Mouse (Mus musculus) large intestine, adult 2 months (tissue): ENCODE measurements around the gene Ctu1. TPM values are rescaled to one million over a fixed set of nuclear protein-coding genes. Genes with fewer than 3 reads are reported as not detected.
"Not testable (repeated sequence)": the region's sequence is repeated elsewhere in the genome, so short reads cannot be mapped to it uniquely, and the experiment has no call there.

Experiments
- DNase-seq: peaks from one replicate; pipeline ENCODE4 v3.0.0-alpha.2; 2012; ENCODE audit warnings: low read depth, low spot score
- WGBS: fragments of 180-500 bp; shearing (Covaris S2); methylation state at CpG from one replicate; pipeline ENCODE4 v1.1.7; 2018; 5-methylcytosine and 5-hydroxymethylcytosine counted together
- polyA plus RNA-seq: library from polyadenylated mRNA; depleted of rRNA; stranded (reverse); fragments of >200 nt; gene quantifications from 2 replicates; pipeline ENCODE4 v1.2.3, GENCODE M21; 2012; rRNA removed

The Ctu1 gene
- polyA plus RNA-seq, result 8.8 and 9.2 TPM in 2 replicates

DNA sequence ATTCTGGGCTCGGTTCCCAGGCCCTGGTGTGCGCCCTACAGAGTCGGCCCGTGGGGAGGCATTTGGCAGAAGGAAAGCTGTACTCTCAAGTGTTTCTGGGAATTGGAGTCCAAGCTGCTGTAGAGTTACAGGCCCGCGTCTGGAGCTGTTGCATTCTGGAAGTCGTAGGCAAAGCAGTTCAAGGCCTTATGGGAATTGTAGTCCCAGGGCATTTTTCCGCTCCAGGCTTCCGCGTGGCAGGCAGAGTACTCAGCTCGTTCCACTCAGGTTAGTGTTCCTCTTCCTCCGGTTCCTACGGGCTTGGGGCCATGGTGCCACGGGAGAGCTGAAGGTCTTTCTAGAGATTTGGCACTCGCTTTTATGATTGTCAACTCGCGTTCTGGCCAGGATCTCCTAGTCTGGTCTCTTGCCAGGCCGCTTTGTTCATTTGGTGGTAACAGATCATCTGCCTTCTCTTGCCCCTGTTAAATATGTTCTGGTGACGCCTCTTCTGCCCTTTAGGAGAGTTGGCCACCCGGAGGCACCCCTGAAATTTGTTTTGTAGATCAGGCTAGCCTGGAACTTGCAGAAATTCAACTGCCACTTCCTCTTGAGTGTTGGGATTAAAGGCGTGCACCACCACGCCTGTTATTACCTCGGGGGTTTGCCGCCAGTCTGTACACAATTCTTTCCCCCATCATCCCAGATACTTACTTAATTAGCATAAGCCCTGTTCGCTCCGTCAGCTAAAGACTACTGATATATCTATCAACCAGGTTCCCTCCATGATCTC lies at the start of gene Ctu1:
TSS of gene Ctu1 (plus strand) at position 208 of the 772 bp plus-strand sequence.
- under 1% methylated on average over 26 of the region's 26 CpGs for WGBS
- peak; percentile 92 for DNase-seq

DNA sequence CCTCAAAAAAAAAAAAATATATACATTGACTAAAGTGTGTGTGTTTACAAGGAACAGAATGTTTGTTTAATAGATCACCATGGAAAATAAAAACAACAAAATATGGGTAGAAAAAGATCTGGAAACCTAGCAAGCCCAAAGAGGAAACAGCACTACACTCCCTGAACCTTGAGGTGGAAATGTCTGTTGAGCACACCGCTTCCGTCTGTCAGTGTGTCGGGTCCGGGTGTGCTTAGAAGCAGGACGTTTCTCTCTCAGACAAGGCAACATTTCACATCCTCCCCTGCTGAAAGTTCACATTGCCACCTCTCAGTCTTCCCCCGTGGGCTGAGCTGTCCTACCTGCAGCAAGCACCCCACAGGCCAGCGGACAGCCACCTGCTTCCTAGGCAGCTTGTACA lies 48.9 kb upstream of the Ctu1 start:
- WGBS, result 72% methylated on average over 7 of the region's 7 CpGs

DNA sequence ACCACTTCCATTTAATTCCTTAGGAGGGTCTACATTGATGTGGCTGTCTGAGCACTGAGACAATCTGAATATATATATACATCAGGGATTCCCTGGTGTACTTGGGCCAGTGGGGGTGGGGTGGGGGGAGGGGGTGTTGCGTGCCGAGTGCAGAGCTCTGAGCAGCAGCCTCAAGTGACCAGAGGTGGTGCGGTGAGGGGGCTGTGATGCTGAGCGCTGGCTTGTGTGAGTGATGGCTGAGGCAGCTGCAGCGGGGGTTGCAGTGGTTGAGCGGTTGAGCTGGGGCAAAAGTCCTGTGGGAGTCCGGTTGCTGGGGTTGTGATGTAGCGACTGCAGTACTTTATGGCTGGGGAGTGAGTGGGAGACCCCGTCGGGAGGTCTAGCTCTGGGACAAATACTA lies 48.0 kb upstream of the Ctu1 start:
- no peak for DNase-seq
- WGBS, result 34% methylated on average over 10 of the region's 10 CpGs

More for the DNA sequence above, 48.9 kb upstream of the Ctu1 start:
- no peak for DNase-seq

DNA sequence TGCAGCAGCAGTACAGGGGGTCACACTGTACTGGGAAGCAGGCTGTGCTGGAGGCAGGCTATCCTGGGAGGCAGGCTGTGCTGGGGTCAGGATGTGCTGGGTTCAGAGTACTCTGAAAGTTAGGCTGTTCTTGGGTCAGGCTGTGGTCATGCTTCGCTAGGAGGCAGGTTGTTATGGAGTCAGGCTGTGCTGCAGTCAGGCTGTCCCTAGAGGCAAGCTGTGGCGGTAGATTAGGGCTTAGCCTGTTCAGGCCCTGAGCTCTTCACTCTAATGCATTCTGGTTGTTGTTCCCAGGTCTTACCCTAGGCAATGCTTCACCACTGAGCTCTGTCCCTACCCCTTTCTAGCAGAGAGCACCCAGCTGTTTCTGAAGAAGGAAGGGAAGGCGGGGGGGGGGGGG lies 46.8 kb upstream of the Ctu1 start:
- no peak for DNase-seq
- WGBS, result 72% methylated on average over 3 of the region's 3 CpGs

DNA sequence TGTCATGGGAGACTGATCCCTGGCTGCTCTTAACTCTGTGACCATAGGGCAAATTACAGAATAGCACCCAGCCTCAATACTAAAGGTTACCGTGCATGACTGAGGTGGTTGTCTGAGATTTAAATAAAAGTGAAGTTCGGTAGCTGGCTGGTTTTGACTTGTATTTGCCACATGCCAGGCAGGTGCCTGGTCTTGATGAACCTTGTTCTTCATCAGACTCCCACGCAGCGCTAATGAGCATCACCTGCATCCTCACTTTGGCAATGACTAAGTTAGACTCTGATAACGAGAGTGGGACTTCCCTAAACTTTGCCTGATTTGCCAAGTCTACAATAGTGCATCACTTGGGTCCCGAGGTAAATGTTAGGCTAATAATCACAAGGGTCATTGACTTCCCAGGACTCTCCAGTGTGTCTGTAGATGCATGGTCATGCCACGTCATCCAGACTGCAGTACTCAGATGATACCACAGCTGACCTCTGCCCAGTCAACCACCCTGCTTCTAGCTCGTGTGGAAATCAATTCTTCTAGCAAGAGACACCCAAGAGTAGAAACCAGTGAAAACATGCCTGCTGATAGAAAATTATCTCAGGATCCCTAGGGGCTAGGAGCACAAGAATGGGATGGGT lies 45.9 kb upstream of the Ctu1 start:
- WGBS, result 74% methylated on average over 8 of the region's 8 CpGs
- no peak for DNase-seq

DNA sequence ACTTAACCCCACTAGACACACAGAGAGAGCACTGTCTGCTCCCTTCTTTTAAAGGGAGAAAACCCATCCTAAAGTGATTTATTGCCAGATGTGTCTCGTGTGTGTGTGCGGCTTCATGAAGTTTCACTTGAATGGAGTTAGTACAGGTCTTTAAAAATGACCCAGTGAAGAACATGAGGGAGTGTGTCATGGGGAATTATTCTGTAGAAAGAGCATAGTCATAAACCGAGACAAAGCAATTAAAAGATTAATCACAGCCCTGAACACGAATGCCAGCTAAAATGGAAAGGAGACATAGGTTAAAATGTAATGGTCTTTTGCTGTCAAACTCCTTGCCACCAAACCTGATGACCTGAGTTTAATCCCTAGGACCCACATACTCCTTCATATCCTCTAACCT lies 37.9 kb upstream of the Ctu1 start:
- WGBS, result 33% methylated on average over 4 of the region's 4 CpGs
- DNase-seq, result no peak

DNA sequence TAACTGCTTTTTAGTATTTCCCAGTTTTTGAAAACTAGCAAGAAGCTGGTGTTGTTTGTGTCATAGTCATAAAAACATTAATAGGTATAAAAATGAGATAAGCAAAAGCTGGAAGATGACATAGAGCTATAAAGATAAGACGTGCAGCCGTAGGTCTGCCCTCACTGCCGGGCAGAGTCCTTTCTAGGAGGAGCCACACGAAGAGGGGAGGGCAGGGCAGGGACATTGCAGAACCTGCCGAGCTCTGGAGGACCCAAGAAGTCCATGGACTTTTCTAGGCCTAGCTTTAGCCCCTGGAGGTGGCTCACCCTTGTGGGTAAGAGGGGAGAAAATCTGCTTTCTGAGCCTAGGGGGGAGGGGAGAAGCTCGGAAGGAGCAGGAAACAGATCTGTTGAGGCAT lies 37.3 kb upstream of the Ctu1 start, which contains the start of gene Ceacam18:
TSS of gene Ceacam18 (plus strand) at position 208 of the 400 bp plus-strand sequence.
- WGBS, result 17% methylated on average over 6 of the region's 6 CpGs
- peak; percentile 43 for DNase-seq

DNA sequence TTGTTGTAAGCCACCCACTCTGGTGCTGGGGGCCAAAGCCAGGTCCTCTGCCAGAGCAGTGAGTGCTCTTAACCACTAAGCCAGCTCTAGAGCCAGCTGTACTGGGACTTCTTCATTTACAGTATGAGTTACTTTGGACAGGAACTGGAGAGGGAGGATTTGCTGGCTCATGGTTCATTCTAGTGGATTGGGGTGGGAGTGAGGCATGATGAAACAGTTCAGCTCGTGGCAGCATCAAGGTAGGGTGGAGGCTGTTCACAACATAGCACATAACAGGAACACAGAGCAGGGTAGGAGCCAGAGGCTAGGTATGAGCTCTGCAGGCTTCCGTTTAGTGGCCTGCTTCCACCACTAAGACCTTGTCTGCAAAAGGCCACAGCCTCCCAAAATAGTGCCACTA lies 35.6 kb upstream of the Ctu1 start:
- no peak for DNase-seq
- WGBS, result 54% methylated on average over 2 of the region's 2 CpGs

DNA sequence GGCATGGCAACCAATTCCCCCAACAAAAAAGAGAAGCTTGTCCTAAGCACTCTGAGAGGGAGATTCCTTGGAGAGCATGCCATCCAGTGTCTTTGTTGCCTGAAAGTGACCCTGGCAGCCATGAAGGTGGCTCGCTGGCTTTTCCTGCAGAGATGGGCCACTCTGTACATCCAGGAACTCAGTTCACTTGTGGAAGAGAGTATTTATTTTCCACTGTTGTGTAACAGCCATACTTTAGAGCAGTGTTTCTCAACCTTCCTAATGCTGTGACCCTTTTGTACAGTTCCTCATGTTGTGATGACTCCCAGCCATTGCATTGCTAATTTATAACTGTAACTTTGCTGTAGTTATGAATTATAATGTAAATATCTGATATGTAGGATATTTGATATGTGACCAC lies 34.7 kb upstream of the Ctu1 start:
- WGBS, result 89% methylated on average over 1 of the region's 1 CpGs
- DNase-seq, result no peak

DNA sequence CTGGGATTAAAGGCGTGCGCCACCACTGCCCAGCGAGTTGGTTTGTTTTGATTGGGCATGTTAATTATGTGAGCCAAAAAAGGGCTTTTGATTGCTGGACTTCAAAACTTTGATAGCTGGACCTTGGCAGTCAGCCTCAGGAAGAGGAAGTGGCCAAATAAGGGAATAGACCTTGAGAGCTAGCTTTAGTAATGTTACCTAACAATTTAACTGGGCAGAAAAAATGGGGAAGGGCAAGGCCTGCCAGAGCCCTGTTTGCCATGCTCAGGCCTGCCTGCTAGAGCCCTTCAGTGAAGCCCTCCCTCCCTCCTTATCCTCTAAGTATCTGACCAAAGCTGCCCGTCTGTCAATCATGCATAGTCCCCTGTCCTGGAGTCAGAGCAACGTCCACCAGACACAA lies 29.2 kb upstream of the Ctu1 start:
- no peak for DNase-seq
- 59% methylated on average over 5 of the region's 5 CpGs for WGBS

DNA sequence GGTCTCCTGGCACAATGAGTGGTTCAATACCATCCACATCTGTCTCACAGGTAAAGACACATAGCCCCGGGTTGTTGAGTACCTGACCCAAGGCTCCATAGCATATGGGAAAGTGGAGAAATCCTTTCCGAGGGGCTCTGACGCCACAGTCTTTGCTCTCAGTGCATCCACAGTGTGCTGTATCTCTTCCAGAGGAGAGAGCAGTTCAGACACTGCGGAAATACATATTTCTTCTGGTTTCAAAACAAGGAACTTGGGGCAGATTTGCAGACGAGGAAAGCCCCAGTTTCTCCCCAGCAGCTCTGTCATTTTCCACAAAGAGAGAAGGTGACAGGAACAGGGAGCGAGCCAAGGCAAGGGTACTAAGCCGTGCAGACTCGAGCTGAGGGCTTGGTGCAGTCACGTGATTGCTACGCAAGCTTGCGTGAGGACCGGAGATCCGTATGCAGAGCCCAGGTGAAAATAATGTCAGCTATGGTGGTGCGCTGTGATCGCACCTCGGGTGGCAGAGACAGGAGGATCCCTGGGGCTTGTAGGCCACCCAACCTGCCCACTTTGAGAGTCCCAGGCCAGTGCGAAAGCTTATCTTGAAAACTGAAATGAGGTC lies 28.7 kb upstream of the Ctu1 start:
- 80% methylated on average over 17 of the region's 17 CpGs for WGBS
- no peak for DNase-seq

DNA sequence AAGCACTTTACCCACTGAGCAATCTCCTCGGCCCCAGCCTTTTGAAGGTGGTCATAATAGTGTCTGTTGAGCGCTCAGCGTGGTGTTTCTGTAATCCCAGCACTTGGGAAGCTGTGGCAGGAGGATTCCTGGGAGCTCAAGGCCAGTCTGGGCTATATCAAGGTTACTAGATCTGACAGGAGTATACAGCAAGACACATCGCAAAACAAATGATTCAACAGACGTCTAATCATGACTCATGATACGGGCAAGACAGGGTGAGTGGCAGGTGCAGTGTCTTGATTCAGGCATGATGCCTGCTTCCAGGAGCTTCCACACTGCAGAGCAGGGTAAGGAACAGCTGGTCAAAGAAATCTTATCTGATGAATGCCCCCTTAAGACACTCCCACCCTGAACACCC lies 19.1 kb upstream of the Ctu1 start:
- WGBS, result 72% methylated on average over 6 of the region's 6 CpGs
- no peak for DNase-seq

DNA sequence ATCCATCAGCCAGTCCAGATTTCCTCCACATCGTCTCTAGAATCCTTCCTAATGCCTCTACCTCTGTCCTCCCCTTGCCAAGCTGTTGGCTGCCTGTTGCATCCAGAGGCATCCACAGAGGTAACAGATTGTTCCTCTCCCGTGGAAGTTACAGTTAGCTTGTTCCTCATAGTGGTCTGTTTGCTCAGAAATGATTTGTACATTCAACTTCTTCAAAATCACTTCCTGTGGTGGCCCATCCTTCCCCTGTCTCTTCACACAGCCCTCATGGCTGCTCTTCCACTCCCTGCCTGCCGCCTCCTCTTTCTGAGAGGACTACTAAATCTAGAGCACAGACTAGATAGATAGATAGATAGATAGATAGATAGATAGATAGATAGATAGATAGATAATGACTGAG lies 17.3 kb upstream of the Ctu1 start:
- 69% methylated on average over 3 of the region's 3 CpGs for WGBS
- no peak for DNase-seq

DNA sequence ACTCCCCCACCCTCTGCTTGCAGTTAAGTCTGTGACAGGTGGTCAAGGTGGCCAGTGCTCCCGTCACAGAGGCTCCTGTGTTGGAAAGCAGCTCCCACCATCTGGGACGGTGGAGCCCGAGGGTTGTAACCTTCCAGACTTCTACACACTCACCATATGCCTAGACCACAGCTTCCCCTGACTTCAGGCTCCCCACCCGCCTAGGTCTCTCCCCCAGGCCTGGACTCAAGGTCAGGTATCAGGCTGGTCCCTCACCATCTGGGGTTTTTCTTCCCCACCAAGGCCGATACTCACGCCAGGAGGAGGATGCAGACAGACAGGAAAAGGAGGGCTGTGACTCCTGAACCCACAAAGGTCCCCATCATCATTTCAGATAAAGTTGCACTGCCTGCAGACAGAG lies 15.6 kb upstream of the Ctu1 start:
- 64% methylated on average over 6 of the region's 6 CpGs for WGBS
- no peak for DNase-seq

DNA sequence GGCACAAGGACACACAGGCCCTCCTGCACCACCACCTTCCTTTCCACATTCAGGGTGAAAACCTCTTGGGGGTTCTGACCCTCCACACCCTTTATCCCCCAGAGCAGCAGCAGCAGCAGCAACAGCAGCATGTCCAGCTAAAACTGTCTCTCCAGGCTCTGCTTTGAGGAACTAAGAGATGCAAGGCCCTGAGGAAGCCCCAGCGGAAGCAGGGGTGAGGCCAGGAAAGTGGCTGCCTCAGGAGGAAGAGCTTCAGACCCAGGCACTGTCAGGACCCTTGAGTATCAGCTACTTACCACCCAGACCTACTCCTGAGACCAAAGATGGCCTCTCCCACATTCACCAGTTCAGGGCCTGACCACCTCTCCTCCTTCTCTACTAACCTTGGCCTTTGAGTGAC lies 11.8 kb upstream of the Ctu1 start, which contains the start of gene Siglece:
TSS of gene Siglece (minus strand) at position 160 of the 400 bp plus-strand sequence.
- DNase-seq, result no peak
- 68% methylated on average over 1 of the region's 1 CpGs for WGBS

DNA sequence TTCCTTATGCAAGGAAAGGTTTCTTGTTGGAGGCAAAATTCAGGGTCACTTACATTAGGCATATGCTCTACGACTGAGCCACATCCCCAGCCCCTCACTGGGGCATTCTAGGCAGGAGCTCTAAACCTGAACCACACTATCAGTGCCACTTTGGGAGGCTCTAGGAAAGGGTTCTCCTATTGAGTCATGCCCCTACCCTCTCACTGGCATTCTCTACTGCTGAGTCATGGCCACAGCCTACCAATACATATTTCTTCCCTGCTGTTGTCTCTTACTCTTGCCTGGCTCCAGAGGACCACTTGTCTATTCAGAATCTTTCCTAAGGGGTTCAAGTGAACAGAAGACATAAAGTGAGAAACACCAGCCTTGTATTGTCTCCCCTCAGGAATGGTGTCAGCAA lies 9.0 kb upstream of the Ctu1 start:
- no peak for DNase-seq
- 84% methylated on average over 1 of the region's 1 CpGs for WGBS

DNA sequence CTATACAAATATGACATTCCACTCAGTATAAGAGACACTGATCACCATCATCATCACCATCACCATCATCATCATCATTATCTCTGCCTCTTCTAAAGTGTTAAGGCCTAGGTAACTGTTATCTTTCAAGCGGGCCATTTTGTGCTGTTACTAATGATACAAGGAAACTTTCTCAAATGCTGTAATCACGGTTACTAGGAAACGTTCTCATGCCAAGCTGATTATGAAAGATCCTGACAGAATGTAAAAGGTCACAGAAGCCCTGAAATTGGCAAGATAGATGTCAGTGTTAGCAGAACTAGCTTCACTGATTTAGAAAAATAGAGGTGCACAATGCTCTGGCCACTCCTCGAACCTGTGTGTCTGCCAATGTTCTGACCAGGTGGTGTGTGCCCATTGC lies 4.6 kb upstream of the Ctu1 start:
- WGBS, result 71% methylated on average over 4 of the region's 4 CpGs

DNA sequence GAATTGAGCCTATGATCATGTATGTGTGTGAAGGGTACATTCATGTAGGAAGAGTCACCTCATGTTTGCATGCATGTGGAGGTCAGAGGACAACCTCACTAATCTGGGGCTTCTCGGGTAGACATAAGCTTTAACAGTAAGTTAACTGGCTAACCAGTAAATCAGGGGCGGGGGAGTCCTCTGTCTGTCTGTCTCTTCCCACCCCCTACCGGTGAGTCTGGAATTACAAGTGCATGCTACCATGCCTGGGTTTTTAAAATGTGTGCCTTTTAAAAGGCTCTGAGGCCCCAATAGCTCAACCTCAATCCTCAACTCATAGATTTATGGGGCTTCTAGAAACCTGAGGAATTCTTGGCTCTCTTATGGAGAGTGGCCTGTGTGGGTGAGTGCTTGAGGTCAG lies 3.2 kb upstream of the Ctu1 start:
- no peak for DNase-seq
- WGBS, result 26% methylated on average over 3 of the region's 3 CpGs

More for the DNA sequence above, 4.6 kb upstream of the Ctu1 start:
- not testable (repeated sequence) for DNase-seq

DNA sequence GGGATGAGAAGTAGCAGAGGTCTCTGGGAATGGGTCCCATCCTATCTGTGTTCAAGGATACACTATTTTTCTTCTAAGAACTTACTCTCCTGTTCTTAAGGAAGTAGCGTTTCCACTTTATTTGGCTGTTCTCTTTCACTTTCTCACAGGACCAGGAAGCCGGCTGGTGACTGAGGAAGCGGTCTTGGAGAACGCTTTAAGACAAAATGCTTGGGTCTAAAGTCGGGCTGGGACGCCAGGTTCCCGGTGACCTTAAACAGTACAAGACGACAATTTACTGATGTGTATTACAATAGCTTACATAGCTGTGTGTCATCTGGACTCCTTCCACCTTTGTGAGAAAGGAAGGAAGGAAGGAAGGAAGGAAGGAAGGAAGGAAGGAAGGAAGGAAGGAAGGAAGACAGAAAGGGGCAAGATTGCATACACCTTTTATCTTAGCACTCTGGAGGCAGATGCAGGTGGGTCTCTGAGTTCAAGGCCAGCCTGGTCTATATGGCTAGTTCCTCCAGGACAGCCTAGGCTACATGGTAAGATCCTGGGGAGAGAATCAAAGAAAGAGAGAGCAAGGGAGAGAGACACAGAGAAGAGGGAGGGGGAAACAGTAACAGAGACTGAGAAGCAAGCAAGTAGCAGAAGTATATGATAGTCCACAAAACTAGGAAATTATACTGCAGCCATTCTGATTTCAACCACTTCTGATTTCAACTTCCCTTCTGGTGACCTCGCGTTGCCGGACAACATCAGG lies 580 bp upstream of the Ctu1 start:
- no peak for DNase-seq
- 60% methylated on average over 11 of the region's 11 CpGs for WGBS

DNA sequence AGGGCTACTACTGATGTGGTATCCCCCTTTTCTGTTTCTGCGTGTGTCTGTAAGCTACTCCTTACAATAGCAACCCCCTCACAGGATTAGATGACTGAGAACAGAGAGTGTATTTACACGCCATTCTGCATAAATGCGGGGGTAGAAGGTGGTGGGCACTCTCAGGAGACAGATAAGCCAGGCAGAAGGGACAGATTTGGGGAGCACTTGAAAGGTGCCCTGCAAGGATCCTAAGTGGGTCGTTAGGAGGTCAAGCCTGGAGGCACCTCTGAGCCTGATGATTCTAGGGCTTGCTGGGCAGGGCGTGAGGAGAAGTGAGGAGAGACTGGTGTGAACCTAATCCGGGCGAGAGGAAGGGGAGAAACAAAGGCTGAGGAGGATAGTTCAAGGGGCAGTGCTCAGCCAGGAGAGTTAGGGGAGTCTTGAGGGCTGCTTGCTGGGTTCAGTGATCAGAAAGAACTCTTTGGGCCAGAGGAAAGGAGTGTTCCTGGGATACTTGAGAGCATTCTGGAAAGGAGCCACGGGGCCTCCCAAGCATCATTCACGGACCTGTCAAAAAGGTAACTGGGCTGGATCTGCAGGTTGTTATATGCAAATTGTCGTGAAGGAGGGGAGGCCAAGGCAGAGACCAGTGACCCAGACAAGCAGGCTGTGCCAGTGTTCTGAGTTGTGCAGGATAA lies 905 bp downstream of the Ctu1 start:
- 8% methylated on average over 10 of the region's 10 CpGs for WGBS
- DNase-seq, result no peak
